Mouse (Mus musculus) NIH3T3 (cell line): ENCODE results near the gene Msi2.
A peak's percentile ranks its signal among the peaks of the same experiment; 100 is the strongest.

Source experiments
- DNase-seq: peaks from one replicate; pipeline ENCODE4 v3.0.0-alpha.2; 2012; ENCODE audit warnings: low read depth

Gene Msi2

GRCm38 (mm10) chr11:88514151-88514926 is 204.0 kb downstream of the Msi2 start:
- peak; percentile 73 for DNase-seq

- DNase-seq: peak; percentile 47
These were observed 205.7 kb downstream of the Msi2 start for GRCm38 (mm10) chr11:88512580-88512979.

- no peak for DNase-seq
These were observed 207.9 kb downstream of the Msi2 start for GRCm38 (mm10) chr11:88510282-88510850.

- no peak for DNase-seq
These were observed 208.8 kb downstream of the Msi2 start for GRCm38 (mm10) chr11:88509464-88509863.

GRCm38 (mm10) chr11:88508133-88508532 is 210.2 kb downstream of the Msi2 start:
- no peak for DNase-seq

GRCm38 (mm10) chr11:88506544-88507419 is 211.5 kb downstream of the Msi2 start:
- no peak for DNase-seq

GRCm38 (mm10) chr11:88506109-88506508 is 212.2 kb downstream of the Msi2 start:
- no peak for DNase-seq

- DNase-seq: no peak
These were observed 215.7 kb downstream of the Msi2 start for GRCm38 (mm10) chr11:88502566-88502965.

GRCm38 (mm10) chr11:88498491-88498890 is 219.8 kb downstream of the Msi2 start:
- peak; percentile 56 for DNase-seq

- DNase-seq: peak; percentile 71
These were observed 221.9 kb downstream of the Msi2 start for GRCm38 (mm10) chr11:88496460-88496859.

GRCm38 (mm10) chr11:88495759-88496158 is 222.6 kb downstream of the Msi2 start:
- DNase-seq: peak; percentile 12

GRCm38 (mm10) chr11:88495018-88495417 is 223.3 kb downstream of the Msi2 start:
- no peak for DNase-seq

- DNase-seq: no peak
These were observed 224.3 kb downstream of the Msi2 start for GRCm38 (mm10) chr11:88493795-88494559.

GRCm38 (mm10) chr11:88492585-88492984 is 225.7 kb downstream of the Msi2 start:
- DNase-seq: no peak

- DNase-seq: no peak
These were observed 228.3 kb downstream of the Msi2 start for GRCm38 (mm10) chr11:88489985-88490384.

GRCm38 (mm10) chr11:88488941-88489724 is 229.2 kb downstream of the Msi2 start:
- no peak for DNase-seq

- no peak for DNase-seq
These were observed 230.0 kb downstream of the Msi2 start for GRCm38 (mm10) chr11:88488175-88488940.

- no peak for DNase-seq
These were observed 232.3 kb downstream of the Msi2 start for GRCm38 (mm10) chr11:88485987-88486386.

- DNase-seq: no peak
These were observed 233.2 kb downstream of the Msi2 start for GRCm38 (mm10) chr11:88485088-88485487.

- no peak for DNase-seq
These were observed 234.3 kb downstream of the Msi2 start for GRCm38 (mm10) chr11:88484047-88484446.
